Mouse (Mus musculus): Measurements from ENCODE around the gene Spg7.

The Spg7 gene

DNA sequence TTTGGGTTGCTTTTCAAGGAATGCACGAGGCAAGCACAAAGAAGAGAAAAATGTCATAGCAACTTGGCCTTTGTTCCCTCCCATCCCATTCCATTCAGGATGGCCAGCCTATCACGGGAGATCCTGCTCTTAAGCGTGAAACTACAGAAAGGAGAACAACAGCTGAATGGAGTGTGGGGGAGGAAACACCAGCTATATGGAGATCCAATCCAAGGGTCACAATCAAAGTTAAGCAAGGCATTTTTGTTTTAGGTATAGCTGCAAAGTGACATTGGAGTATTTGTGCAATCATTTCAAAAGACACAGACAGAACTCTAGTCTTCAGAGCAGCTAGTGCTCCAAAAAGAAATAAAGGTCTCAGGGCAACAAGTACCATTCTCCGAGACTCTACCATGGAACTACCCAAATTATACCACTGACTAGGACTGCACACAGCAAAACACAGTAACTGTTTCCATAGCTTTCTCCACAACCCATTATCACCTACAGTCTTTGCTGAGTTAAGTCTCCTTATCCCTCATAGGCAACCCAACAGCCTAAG lies 22.6 kb upstream of the Spg7 start:
- intact Hi-C loops (cut with DNase I) = loop anchor here (5.0 kb wide), 1 partner anchor 133 kb away; no protein-coding TSS in a partner anchor

DNA sequence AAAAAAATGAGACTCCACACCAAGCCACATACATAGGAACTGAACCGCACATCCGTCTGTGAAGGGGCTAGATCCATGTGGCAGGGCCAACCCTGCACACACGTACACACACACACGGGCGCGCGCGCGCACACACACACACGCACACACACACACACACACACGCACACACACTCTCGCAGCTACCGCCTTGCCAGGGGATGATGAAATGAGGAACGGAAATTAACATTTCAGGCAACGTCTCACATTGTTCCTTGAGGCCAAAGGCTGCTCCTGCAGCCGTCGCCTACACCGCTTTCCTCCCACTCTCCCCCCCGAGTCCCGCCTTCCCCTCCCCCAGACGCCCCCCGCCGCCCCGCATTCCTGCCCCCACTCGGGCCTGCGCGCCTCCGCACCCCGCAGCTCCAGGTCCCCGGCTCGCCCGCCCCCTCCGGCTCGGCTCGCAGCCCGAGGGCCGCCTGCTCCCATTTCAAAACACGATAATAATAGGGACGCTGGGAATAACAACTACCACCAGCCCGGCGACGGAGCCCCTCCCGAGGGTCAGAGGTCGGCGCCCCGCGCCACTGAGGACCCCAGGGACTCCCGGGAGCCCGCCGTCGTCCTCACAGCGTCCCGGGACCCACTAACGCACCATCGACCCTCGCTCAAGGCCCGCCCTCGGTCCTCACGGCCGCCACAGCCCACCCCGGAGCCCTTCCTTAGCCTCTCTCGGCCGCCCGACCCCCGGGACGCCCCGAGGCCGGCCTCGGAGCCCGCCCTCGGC lies 21.6 kb upstream of the Spg7 start:
- intact Hi-C loops (cut with DNase I) = loop anchor here (5.0 kb wide), 1 partner anchor 134 kb away; no protein-coding TSS in a partner anchor

DNA sequence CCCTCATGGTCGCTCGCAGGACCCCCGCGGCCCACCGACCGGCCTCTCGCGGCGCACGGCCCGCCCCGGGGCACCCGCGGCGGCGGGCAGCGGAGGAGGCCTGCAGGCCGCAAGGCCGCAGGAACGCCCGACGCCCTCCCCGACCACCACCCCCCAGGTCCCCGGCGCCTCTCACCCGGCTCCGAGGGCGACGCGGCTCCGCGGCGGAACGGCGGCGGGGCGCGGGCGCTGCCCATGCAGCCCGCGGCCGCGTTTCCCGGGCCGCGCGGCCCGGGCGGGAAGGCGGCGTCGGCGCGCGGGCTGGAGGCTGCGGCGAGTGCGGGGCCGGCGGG lies 21.0 kb upstream of the Spg7 start:
- intact Hi-C loops (cut with DNase I) = loop anchor here (5.0 kb wide), 1 partner anchor 134 kb away; no protein-coding TSS in a partner anchor

DNA sequence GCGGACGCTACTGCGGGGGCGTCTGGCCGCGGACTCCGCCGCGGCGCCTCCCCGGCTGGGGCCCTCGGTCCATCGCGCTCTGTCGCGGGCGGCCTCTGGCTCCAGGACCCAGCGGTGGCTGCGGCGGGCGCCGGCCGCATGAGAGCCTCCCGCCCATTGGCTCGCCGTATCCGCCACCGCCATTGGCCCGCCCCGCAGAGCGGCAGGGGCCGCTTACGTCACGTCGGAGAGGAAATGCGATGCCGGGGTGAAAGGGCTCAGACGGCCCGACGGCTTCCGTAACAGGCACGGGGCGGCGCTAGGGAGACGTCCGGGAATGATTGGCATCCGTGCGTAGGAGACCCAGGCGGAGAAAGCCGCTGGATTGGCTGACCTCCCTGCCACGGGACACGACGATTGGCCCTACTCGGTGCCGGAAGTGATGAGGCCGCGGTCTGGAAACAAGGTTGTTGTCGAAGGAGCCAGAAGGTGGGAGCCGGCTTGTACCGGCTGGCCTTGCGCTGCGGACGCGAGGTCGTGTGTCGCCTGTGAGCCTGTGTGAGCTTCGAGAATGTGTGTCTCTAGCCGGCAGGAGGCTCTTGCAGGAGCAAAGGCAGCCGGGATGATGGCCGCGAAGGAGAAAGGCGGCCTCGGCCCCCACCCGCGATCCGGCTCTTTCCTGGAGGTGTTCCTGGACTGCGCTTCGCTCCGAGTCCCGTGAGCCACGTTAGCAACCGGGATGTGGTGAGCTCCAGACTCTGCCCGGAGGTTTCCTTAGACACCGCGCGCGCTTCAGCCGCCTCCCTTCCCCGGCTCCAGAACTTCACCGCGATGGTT lies 20.4 kb upstream of the Spg7 start, which contains the start of gene Ankrd11:
Ankrd11 (minus strand) TSS at position 120 of the 816 bp plus-strand sequence.
- intact Hi-C loops (cut with DNase I) = loop anchor here (5.0 kb wide), 1 partner anchor 135 kb away; no protein-coding TSS in a partner anchor

DNA sequence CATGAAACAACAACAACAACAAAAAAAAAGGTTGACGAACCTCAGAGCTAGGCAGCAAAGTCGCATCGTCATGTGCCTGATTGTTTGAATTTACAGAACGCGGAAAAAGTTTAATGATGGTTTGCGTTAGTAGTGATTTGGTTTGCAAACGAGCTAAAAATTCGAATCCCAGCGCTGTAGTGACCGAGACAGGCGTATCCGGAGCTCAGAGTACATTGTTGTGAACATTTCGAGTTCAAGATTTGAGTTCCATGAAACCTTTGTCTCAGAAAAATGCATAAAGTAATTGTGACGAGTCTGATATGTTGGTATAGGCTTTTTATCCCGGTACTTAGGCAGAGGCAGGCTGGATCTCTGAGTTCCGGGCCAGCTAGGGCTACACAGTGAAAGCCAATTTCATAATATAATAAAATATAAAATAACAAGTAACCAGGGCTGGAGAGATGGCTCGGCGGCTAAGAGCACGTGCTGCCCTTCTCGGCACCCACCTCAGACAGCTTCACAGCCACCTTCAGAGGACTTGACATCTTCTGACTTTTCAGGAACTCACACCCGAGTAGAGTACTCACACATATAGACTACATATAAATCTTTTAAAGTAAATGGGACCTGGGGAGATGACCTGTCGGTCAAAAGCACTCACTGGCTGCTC lies 19.6 kb upstream of the Spg7 start:
- intact Hi-C loops (cut with DNase I) = loop anchor here (5.0 kb wide), 1 partner anchor 136 kb away; no protein-coding TSS in a partner anchor

DNA sequence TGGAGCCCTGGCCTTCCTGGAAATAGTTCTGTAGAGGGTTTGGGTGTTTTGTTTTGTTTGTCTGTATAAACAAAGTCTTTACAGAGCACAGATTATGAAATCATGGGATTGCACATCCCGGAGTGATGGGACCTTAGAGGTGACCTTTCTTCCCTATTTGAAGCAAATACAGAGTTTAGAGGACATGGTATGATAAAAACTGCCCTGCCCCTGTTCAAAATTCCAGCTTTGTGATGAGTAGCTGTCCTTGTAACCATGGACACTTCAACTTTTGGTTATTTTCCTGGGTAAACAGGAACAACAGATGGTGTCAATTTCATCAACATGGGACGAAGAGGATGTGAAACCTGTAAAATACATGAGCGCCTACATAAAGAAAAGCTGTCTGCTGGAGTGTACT lies 18.8 kb upstream of the Spg7 start:
- intact Hi-C loops (cut with DNase I) = loop anchor here (5.0 kb wide), 1 partner anchor 137 kb away; no protein-coding TSS in a partner anchor

DNA sequence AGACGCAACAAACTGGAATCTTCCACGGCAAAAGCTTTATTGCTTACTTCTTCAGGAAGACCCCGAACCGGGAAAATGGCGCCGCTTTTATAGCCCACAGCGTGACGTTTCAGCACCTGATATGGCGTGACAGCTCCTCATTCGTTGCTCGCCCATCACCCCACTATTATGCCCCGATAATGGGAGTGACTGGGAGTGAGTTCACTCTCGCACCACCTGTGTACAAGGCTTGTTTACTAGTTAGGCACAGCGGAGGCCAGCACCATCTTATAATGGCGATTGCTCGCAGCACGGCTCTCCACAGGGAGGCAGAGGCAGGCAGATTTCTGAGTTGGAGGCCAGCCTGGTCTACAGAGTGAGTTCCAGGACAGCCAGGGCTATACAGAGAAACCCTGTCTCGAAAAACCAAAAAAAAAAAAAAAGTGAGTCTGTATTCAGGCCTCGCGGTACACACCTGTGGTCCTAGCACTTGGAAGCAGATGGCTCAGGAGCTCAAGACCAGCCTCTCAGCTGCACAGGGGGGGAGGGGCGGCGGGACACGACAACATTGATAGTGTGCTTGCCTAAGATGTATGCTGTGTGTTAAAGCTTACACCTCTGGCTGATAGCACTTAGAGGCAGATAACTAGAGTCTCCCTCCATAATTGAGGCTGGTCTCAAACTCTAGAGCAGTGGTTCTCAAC lies 17.9 kb upstream of the Spg7 start:
- intact Hi-C loops (cut with DNase I) = loop anchor here (5.0 kb wide), 1 partner anchor 138 kb away; no protein-coding TSS in a partner anchor

DNA sequence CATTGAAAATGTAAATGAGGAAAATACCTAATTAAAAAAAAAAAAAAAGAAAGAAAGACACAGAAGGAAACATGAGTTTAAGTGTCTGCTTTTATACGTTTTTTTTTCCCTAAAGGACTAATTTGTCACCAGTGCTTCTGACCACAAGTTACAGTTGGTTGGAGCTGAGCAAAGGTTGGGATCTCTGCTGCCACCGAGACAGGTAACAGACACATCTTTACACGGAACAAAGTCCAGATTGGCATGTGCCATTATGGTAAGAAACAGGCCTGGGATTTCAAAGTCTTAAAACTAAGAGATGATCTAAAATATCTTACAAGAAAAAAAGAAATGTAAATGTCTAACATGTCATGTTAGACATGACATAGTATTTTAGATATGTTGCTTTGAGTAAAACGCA lies 16.0 kb upstream of the Spg7 start:
- intact Hi-C loops (cut with DNase I) = no loop called here

DNA sequence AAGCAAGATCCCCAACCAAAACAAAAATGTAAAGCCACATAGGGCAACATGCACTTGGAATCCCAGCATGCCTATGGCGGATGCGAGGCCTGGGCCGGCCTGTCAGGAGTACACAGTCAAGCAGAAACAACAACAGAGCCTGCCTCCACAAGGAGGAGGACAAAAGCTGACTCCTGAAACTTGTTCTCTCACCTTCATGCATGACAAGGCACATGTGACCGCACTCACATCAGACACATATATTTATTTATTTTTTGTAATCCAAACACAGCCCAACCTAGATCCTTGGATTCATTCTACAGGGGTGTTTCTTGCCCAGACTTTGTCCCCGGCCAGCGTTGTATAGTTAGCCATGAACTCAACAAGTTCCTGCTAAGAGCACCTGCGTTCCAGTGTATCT lies 14.9 kb upstream of the Spg7 start:
- intact Hi-C loops (cut with DNase I) = no loop called here

DNA sequence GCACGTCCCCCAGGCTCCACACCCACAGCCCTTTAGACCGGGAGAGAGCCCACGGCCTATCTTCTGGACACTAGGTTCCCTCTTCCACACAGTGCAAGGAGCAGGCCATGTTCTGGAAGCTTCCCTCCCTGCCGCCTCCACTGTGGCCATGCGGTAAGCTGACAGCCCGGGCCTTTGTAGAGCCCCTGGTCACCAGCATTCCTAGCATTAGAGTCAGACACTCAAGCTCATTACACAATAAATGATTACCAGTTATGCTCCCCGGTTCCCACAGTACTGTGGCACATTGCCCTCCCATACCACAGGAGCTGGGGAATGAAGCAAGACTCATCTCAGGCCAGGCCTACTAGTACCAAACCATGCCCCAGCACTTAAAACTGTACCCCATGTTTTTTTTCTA lies 14.3 kb upstream of the Spg7 start:
- intact Hi-C loops (cut with DNase I) = no loop called here

DNA sequence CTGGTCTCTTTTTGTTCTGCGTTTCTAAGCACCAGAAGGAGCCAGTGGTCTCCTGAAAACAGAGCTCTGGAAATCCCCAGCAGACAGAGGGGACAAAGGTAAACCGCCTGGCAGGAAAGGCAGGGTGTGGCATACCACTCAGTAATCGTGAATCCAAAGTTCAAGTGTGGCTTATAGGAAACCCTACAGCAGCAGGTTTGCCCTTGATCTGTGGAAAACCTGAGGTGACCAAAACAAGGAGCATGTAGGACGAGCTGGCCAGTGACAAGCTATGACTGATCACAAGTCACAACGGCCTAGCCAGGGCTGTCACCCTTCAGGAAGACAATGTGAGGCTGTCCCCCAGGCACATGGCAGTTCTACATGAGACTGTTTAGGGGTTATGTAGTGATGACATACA lies 11.3 kb upstream of the Spg7 start:
- intact Hi-C loops (cut with DNase I) = no loop called here

DNA sequence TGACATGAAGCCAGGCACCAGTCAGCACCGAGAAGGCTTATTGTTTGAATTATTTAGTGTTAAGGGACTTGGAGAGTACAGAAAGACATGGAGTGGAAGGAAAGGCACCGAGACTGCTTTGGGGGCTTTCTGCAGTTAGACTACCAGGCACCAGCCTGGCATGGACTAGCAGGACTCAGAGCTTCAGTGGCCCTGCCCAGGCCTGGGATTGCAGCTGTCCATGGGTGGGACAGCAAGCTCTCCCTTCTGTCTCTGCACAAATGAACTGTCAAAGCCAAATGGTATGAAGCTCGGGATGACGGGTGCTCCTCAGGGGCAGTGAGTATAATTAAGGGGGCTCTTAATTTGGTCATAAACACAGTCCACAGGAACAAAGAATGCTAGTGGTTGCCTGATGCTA lies 1.3 kb downstream of the Spg7 start:
- intact Hi-C loops (cut with DNase I) = loop anchor here (2.0 kb wide), 1 partner anchor 157 kb away; no protein-coding TSS in a partner anchor

DNA sequence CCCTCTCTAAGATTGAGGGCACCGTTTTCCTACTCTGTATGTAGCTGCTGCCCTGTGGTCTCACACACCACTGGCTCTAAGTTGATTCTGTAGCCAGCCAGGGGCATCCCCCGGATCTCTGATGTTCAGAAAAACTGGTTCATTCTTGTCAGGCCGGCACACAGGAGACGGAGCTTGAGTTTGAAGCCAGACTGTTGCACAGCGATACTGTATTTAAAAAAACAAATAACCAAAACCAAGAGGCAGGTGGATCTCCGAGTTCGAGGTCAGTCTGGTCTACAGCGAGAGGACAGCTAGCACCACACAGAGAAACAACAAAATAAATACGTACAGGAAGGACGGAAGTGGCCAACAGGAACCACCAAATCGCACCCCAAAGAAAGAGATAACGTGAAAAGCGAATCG lies 2.1 kb downstream of the Spg7 start:
- intact Hi-C loops (cut with DNase I) = loop anchor here (2.0 kb wide), 1 partner anchor 158 kb away; no protein-coding TSS in a partner anchor

DNA sequence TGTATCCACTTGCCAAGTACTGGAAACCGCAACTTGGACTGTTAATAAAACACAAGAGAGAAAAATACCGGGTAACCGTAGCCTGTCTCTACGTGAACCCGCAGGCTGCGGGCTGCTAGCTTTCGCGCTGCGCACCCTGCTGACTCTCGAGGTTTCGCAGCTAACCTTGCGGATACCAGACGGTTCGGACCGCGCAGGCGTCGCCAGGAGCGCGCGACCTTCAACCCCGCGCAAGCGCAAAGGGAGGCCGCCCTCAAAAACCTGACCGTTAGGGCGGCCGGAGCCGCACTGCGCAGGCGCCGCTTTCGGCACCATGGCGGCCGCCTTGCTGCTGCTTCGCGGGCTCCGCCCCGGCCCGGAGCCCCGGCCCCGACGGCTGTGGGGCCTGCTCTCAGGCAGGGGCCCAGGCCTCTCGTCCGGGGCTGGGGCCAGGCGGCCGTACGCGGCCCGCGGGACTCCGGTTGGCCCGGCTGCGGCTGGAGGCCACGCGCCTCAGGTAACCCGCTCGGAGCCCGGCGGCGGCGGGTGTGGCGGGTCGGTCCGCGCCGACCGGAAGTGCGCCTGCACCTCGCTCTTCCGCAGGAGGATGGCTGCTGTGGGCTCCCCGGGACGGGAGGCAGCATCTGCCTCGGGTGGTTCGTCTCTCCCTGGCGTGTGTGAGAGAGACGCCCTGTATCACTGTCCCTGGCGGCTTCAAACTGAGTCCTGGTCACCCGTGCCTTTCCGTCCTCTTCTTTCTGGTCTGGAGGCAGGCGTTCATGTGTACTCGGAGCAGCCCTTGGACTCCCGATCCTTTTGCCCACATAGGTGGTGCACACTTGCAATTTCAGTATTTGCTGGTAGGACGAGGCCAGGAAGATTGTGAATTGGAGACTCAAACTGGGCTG lies 2.7 kb downstream of the Spg7 start:
- intact Hi-C loops (cut with DNase I) = loop anchor here (2.0 kb wide), 1 partner anchor 159 kb away; no protein-coding TSS in a partner anchor

DNA sequence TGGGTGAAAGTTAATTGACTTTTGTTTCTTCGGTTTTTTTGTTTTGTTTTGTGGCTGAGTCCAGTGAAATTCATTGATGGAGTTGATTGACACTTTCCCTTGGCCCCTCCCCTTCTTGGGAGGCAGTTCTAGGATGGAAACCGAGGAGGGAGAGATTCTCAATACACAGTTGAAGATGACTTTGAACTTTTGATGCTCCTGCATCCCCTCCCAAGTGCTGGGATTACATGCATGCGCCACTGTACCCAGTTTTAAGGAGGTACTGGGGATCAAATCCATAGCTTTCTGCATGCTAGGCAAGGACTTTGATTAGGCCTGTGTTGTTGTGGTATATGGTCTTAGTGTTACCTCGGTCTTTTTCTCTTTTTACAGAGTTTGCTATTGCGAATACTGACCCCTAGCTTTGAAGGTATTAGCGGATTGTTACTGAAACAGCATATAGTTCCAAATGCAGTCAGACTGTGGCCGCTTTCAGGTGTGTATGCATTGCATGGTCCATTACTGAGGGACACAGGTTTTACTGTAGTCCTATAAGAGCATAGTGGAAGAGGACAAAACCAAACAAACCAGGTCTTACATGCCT lies 3.5 kb downstream of the Spg7 start:
- intact Hi-C loops (cut with DNase I) = no loop called here

DNA sequence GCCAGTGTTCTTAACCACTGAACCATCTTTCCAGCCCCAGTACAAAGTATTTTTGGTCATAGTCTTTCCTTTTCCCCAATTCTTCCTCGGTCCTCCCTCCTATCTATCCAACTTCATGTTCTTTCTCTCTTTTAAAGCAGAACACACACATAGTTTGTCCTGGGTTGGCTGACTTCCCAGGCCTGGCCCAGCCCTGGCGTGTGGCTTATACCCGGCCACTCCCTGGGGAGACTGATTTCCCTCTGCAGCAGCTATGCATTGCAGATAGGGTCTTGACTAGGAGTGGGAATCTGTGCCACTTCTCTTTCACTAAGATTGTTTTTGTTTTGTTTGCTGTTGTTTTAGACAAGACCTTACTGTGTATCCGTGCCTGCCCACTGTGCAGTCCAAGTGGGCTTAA lies 8.4 kb downstream of the Spg7 start:
- intact Hi-C loops (cut with DNase I) = no loop called here

DNA sequence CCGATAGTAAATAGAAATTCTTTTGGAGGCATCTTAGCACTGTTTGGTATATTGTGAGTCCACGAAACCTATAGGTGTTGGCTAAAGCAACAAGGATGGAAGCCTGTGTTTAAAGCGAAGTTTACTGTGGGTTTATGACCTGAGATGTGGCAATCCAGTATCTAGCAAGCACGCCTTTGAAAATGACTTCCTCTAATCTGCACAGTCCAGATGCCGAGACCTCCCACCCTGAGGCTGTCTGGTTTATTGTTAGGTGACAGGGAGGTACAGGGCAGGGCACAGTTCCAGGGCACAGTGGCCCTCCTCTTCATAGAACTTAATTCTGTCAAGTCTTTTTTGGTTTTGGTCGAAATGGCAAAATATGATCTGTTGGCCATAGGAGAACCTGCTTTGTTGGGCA lies 14.5 kb downstream of the Spg7 start:
- intact Hi-C loops (cut with DNase I) = no loop called here

DNA sequence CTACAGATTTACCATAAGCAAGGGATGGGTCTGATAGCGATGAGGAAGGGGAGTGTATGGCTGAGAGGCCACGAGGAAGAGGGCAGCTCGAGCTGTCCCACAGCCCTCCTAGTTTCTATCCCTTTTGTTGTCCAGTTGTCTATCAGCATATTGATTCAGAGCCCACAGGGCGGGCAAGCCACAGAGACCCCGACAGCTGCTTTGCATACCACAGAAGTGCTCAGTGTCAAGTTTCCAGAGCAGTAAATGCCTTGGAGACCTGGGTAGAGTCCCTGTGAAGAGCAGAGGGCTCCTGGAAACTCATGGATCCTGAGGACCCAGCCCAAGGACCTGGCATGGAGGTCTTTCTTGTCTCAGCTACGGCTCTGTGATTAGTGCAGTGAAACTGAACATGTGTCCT lies 20.3 kb downstream of the Spg7 start:
- intact Hi-C loops (cut with DNase I) = no loop called here

DNA sequence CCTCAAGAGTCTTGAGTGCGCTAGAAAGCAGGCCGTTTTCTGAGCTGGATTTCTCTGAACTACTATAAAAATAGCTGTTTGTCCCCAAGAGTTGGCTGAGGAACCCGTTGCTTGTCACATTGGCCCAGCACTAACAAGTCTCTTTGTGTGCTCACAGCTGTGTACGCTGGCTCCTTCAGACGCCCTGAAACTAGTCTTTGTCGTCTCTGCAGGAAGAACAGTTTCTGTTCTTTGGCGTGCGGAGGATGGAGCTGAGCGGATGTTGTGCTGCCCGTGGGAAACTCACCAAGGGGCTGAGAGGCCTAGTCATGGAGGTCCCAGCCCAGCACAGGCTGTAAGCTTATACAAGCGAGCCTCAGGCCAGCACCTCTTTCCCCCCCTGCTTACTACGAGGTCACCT lies 20.9 kb downstream of the Spg7 start:
- intact Hi-C loops (cut with DNase I) = no loop called here

Measured in adrenal gland (tissue).